Mouse (Mus musculus): Measurements from ENCODE around the gene Noc3l.

DNA sequence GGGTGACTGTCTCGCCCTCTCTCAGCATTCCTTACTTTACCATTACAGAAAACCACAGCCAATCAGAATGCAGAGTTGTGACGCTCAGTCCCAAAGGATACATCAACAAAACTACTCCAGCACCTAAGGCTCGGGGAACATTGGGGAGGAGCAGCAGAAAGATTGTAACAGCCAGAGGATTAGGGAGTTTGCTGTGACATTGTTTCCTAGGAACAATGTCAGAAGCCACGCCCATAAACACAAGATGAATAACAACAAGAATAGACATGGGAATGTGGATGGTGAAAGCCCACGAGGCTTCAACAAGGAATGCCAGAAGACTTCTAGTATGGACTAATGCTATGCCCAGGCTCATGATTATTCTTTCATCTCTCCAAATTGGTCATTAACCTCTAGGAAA, 61.0 kb downstream of the Noc3l start:
- TF ChIP-seq POLR2A (IDR thresholded peaks at IDR 0.05; ENCODE audit: low read depth, low read length) (no peak), CTCF (IDR thresholded peaks at IDR 0.05; ENCODE audit: extremely low read depth, insufficient read depth, insufficient read length, insufficient replicate concordance) (no peak)

Data from spleen, adult 2 months (tissue).